Mouse (Mus musculus) T-helper 1 cell (primary cell): ENCODE data around the gene Cdh18.
"Not testable (repeated sequence)": the region's sequence is repeated elsewhere in the genome, so short reads cannot be mapped to it uniquely, and the experiment has no call there.

Source experiments
- in situ Hi-C: fragments of 300-600 bp; cut with MboI, MseI; formaldehyde crosslinking; loops from one replicate; pipeline ENCODE4 v1.15.1; 2025; ENCODE audit warnings: high pct_unique_total_duplicates

Cdh18 gene

GRCm38 (mm10) chr15:23174623-23175022 lies 625.8 kb downstream of the Cdh18 start:
- in situ Hi-C loops = no loop called here

GRCm38 (mm10) chr15:23212068-23212467 lies 663.2 kb downstream of the Cdh18 start:
- in situ Hi-C loops = no loop called here

- in situ Hi-C loops = no loop called here
Measured at GRCm38 (mm10) chr15:23230616-23231015, 681.8 kb downstream of the Cdh18 start.

GRCm38 (mm10) chr15:23257751-23258440 lies 709.1 kb downstream of the Cdh18 start:
- in situ Hi-C loops = no loop called here

- in situ Hi-C loops = no loop called here
Measured at GRCm38 (mm10) chr15:23278421-23278820, 729.6 kb downstream of the Cdh18 start.

GRCm38 (mm10) chr15:23305018-23305417 lies 756.2 kb downstream of the Cdh18 start:
- in situ Hi-C loops = no loop called here

- in situ Hi-C loops = no loop called here
Measured at GRCm38 (mm10) chr15:23316766-23317165, 767.9 kb downstream of the Cdh18 start.

- in situ Hi-C loops = no loop called here
Measured at GRCm38 (mm10) chr15:23317409-23317808, 768.6 kb downstream of the Cdh18 start.

GRCm38 (mm10) chr15:23340338-23340737 lies 791.5 kb downstream of the Cdh18 start:
- in situ Hi-C loops = not testable (repeated sequence)

GRCm38 (mm10) chr15:23351078-23351477 lies 802.3 kb downstream of the Cdh18 start:
- in situ Hi-C loops = no loop called here

- in situ Hi-C loops = no loop called here
Measured at GRCm38 (mm10) chr15:23366325-23366724, 817.5 kb downstream of the Cdh18 start.

GRCm38 (mm10) chr15:23367712-23368111 lies 818.9 kb downstream of the Cdh18 start:
- in situ Hi-C loops = no loop called here

GRCm38 (mm10) chr15:23378016-23378750 lies 829.4 kb downstream of the Cdh18 start:
- in situ Hi-C loops = no loop called here

- in situ Hi-C loops = no loop called here
Measured at GRCm38 (mm10) chr15:23385816-23386215, 837.0 kb downstream of the Cdh18 start.

- in situ Hi-C loops = no loop called here
Measured at GRCm38 (mm10) chr15:23396646-23397045, 847.8 kb downstream of the Cdh18 start.

GRCm38 (mm10) chr15:23403792-23404191 lies 855.0 kb downstream of the Cdh18 start:
- in situ Hi-C loops = no loop called here

- in situ Hi-C loops = no loop called here
Measured at GRCm38 (mm10) chr15:23408256-23408655, 859.4 kb downstream of the Cdh18 start.

GRCm38 (mm10) chr15:23416450-23417080 lies 867.7 kb downstream of the Cdh18 start:
- in situ Hi-C loops = no loop called here

- in situ Hi-C loops = no loop called here
Measured at GRCm38 (mm10) chr15:23418158-23418557, 869.3 kb downstream of the Cdh18 start.

- in situ Hi-C loops = no loop called here
Measured at GRCm38 (mm10) chr15:23420010-23420409, 871.2 kb downstream of the Cdh18 start.

GRCm38 (mm10) chr15:23430021-23430420 lies 881.2 kb downstream of the Cdh18 start:
- in situ Hi-C loops = no loop called here

GRCm38 (mm10) chr15:23448542-23448941 lies 899.7 kb downstream of the Cdh18 start:
- in situ Hi-C loops = no loop called here
